Mouse (Mus musculus): ENCODE results near the gene Diras2.
A peak's percentile ranks its signal among the peaks of the same experiment; 100 is the strongest.

The Diras2 gene

DNA sequence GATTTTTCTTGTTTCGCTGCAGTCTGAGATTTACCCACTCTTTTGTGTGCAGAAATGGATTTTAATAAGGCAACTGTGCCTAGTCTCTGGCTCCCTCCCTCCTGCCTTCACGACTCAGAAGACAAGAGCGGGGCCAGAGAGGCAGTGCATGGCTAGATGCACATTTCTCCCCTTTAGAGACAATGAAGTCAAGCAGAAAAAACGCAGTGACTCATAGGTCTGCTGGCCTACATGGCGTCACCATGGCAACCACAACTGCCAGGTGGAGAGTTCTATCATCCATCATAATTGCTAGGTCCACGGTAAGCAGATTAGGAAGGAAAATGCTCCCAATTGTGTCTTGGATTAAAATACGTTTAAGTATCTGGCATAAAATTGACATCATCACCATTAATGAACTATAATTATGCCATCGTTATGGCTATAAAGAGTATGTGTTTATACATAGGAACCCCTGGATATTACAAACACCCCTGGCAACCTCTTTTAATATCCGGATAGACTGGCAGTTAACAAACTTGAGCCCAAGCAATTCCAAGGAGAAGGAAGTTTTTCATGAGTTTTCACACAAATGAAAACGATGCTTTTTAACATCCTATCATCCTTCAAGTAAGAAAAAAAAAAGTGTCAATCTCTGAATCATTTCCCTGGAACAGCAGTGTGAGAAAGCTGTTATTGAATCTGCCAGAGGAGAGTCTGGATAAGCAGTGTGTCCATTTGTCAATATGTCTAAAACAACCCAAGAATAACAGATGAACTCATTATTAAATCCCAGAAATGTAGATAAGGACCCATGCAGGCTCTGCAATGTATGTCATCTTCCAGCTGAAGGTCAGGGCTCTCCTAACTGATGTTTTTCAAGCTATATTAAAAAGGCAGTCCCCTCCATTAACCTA is 61.0 kb downstream of the Diras2 start:
- DNase-seq (ENCODE audit: inconsistent age in 2 of 2, low spot score in 1 of 2): peak; percentile 54 to 78

GRCm38 (mm10) chr13:52465141-52465540 is 65.9 kb downstream of the Diras2 start:
- DNase-seq (ENCODE audit: inconsistent age in 2 of 2, low spot score in 1 of 2): no peak

DNA sequence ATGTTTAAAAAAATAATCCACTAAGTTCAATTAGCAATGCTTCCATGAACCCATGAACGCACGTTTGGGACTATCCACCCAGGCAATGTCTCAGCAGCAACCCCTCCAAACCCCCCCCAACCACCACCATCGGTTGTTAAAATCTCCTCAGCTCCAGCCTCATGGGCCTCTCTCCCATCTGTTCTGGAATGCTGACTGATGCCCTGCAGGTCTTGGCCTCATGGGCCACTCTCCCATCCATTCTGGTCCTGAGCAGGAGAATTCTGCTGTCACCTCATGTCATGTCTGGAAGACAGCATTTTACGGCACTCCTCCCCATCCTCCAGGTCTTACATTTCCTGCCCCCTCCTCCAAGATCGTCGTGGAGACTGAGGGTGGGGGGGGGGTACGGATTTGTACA is 71.1 kb downstream of the Diras2 start:
- no peak for DNase-seq (ENCODE audit: inconsistent age in 2 of 2, low spot score in 1 of 2)

DNA sequence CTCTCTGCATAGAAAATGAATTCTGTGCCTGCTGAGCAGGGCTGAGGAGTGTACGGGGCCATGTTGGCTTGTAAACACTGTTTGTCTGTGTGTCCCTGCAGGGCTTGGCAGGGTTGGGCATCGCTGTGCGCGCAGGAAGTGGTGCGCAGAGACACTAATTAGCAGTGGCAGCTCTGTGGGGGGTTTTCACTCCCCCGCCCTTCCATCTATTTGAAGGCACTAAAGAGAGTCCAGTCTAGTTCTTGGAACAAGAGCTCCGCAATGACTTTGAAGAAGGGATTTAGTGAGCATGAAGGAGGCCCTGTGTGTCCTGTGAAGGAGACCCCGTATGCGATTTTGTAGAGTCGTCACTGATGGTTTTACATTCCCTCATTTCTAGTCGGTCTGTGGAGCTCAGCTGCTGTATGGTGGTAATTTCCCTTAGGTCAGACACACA is 73.2 kb downstream of the Diras2 start:
- DNase-seq (ENCODE audit: inconsistent age in 2 of 2, low spot score in 1 of 2): no peak

DNA sequence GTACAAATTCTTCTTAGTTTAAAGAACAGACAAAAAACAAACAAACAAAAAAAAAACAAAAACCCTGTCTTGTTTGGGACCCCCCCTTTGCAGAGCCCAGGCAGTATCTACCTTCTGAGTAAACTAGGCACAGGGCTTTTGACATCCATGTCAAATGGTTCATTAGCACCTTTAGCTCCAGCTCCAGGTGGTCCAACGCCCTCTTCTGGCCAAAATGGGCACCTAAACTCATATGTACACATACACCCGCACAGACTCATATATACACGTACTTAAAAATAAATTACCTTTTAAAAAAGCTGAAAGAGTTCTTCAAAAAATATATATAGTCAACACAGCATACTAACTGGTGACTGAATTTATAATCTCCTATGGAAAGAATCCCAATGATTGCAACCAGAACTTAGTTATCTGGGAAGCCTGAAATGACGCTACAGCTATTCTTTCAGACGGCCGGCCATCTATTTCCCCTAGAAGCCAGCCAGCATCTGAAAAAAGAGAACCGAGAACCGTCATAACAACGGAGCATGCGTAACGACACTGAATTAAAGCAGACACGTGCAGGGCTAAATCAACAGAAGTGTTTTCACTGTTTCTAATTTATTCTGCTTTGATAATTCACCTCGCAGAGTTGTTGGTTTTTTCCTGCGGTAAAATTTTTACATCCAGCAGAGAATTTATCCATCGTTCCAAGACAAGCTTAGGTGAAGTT is 73.7 kb downstream of the Diras2 start:
- no peak for DNase-seq (ENCODE audit: inconsistent age in 2 of 2, low spot score in 1 of 2)

- peak in 1 of 2 experiments; percentile 50 for DNase-seq (ENCODE audit: inconsistent age in 2 of 2, low spot score in 1 of 2)
Observed at GRCm38 (mm10) chr13:52455329-52455728, 75.8 kb downstream of the Diras2 start.

GRCm38 (mm10) chr13:52454708-52455250 is 76.3 kb downstream of the Diras2 start:
- no peak for DNase-seq (ENCODE audit: inconsistent age in 2 of 2, low spot score in 1 of 2)
